Mouse (Mus musculus): ENCODE results near the gene Qrfpr.

The Qrfpr gene

GRCm38 (mm10) chr3:36221743-36222682 lies at the start of gene Qrfpr:
TSS of gene Qrfpr (minus strand) at chr3:36222313.
- peak; percentile 15 for DNase-seq (ENCODE audit: low spot score)

- DNase-seq (ENCODE audit: low spot score), result no peak
These were observed 41.8 kb upstream of the Qrfpr start for GRCm38 (mm10) chr3:36263873-36264272.

- no peak for DNase-seq (ENCODE audit: low spot score)
These were observed 41.2 kb upstream of the Qrfpr start for GRCm38 (mm10) chr3:36263265-36263664.

GRCm38 (mm10) chr3:36250585-36250984 lies 28.5 kb upstream of the Qrfpr start:
- DNase-seq (ENCODE audit: low spot score), result no peak

GRCm38 (mm10) chr3:36248446-36248845 lies 26.3 kb upstream of the Qrfpr start:
- DNase-seq (ENCODE audit: low spot score), result no peak

GRCm38 (mm10) chr3:36229941-36230340 lies 7.8 kb upstream of the Qrfpr start:
- no peak for DNase-seq (ENCODE audit: low spot score)

- no peak for DNase-seq (ENCODE audit: low spot score)
These were observed 5.1 kb upstream of the Qrfpr start for GRCm38 (mm10) chr3:36227246-36227645.

- no peak for DNase-seq (ENCODE audit: low spot score)
These were observed 1.2 kb upstream of the Qrfpr start for GRCm38 (mm10) chr3:36223361-36223760.

- no peak for DNase-seq (ENCODE audit: low spot score)
These were observed 9.4 kb downstream of the Qrfpr start for GRCm38 (mm10) chr3:36212758-36213157.

GRCm38 (mm10) chr3:36210939-36211338 lies 11.2 kb downstream of the Qrfpr start:
- DNase-seq (ENCODE audit: low spot score), result no peak

GRCm38 (mm10) chr3:36209776-36210555 lies 12.1 kb downstream of the Qrfpr start:
- DNase-seq (ENCODE audit: low spot score), result no peak

- DNase-seq (ENCODE audit: low spot score), result peak; percentile 83
These were observed 14.4 kb downstream of the Qrfpr start for GRCm38 (mm10) chr3:36207520-36208264.

- DNase-seq (ENCODE audit: low spot score), result no peak
These were observed 19.2 kb downstream of the Qrfpr start for GRCm38 (mm10) chr3:36202932-36203331.

- no peak for DNase-seq (ENCODE audit: low spot score)
These were observed 21.0 kb downstream of the Qrfpr start for GRCm38 (mm10) chr3:36201098-36201497.

GRCm38 (mm10) chr3:36189243-36189642 lies 32.9 kb downstream of the Qrfpr start:
- DNase-seq (ENCODE audit: low spot score), result no peak

- DNase-seq (ENCODE audit: low spot score), result no peak
These were observed 35.6 kb downstream of the Qrfpr start for GRCm38 (mm10) chr3:36186510-36186909.

- DNase-seq (ENCODE audit: low spot score), result no peak
These were observed 40.6 kb downstream of the Qrfpr start for GRCm38 (mm10) chr3:36181519-36181918.

- no peak for DNase-seq (ENCODE audit: low spot score)
These were observed 48.4 kb downstream of the Qrfpr start for GRCm38 (mm10) chr3:36173761-36174160.

- no peak for DNase-seq (ENCODE audit: low spot score)
These were observed 50.8 kb downstream of the Qrfpr start for GRCm38 (mm10) chr3:36171348-36171747.

GRCm38 (mm10) chr3:36170670-36171210 lies 51.4 kb downstream of the Qrfpr start:
- no peak for DNase-seq (ENCODE audit: low spot score)

GRCm38 (mm10) chr3:36155268-36155667 lies 66.8 kb downstream of the Qrfpr start:
- DNase-seq (ENCODE audit: low spot score), result no peak

All from yolk sac, embryonic 10.5 days (tissue).